Mouse (Mus musculus) frontal cortex, adult 2 months (tissue): ENCODE measurements around the gene Gm29094. TPM values are rescaled to one million over a fixed set of nuclear protein-coding genes. Genes with fewer than 3 reads are reported as not detected.
A peak's percentile ranks its signal among the peaks of the same experiment; 100 is the strongest.
"Not testable (repeated sequence)": the region's sequence is repeated elsewhere in the genome, so short reads cannot be mapped to it uniquely, and the experiment has no call there.

Experiments used
- DNase-seq, 2 experiments: peaks; one replicate each; pipeline ENCODE4 v3.0.0; 2022; ENCODE audit warnings: low spot score in 1 of 2; ENCODE audit errors: extremely low spot score in 1 of 2
- polyA plus RNA-seq: library from polyadenylated mRNA; depleted of rRNA; stranded (reverse); fragments of >200 nt; gene quantifications from 2 replicates; pipeline ENCODE4 v1.2.3, GENCODE M21; 2012; rRNA removed

Gm29094 gene
- not detected in 2 replicates for polyA plus RNA-seq

DNA sequence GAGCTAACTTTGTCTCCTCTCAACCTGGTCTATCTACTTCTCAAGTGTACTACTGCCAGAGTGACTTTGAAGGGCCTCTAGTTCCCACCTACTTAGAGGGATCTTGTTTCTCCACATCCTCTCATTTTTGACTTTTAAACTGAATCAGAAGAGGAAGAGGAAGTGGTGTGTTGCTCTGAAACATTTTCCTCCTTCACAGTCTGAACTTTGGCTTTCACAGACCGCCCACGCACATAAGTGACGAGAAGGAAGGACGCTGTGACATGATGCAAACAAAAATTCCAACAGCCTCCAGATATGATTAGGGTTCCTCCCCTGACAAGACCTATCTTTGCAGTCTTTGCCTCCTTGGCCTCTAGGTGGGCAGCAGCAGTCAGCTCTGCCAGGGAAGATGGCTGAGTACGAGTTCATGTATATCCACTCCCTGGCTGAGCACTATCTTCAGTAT is at the start of gene Gm29094, which contains the start of gene Bcl2a1b:
TSS of gene Gm29094 (plus strand) at position 411 of the 448 bp plus-strand sequence.
TSS of gene Bcl2a1b (plus strand) at position 241 of the 448 bp plus-strand sequence.
- DNase-seq, result not testable (repeated sequence)

DNA sequence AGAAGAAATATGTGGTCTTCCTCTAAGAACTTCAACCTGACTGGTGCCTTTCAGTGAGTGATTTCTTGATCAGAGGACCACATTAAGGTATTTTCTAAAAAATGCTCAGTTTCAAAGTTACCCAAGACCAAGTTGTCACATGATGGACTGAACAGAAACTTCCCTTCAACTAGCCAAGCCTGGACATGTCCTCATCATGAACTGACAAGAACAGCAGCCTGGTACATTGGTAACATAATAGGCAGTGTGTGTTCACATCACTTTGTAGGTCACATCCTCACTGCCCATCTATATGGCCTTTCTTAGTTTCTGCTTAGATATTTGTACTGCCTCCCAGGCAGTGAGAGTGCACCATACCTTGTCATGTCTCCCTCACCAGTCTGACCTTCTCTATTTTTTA is 26.6 kb upstream of the Gm29094 start:
- not testable (repeated sequence) for DNase-seq

DNA sequence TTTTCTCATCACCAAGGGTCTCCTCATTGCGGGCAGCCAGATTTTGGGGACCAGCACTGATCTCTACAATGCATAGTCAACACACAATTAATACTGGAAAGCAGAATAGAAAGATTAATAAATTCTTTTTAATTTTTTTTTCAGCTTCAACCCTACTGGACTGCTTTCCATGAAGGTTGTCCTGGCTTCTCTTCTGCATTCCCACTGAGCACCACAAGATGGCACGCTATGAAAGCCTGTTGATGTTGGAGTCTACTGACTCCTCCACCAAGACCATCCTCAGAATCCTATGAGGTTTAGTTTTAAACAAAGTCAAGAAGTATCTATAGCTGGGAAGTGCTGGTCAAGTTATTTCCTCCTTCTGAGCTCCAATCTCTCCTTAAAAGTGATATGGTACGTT is 20.3 kb upstream of the Gm29094 start:
- peak; percentile 50 to 87 for DNase-seq

DNA sequence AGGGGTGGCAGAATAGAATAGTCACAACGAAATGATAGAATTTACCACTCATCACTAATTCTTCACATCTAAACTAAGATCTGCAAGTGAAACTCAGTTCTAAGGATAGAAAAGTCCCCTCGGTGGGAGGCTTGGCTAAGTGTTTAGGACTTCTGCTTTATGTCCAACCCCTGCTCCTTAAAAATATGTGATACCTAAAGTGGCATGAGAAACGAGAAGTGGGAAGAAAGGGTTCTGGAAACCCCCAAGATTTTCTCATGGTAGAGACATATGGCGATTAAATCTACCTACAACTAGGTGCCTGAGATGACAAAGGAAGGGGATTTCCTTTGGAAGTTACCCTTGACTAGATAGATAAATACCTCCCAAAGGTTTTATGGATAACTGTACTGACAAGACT is 19.7 kb upstream of the Gm29094 start:
- not testable (repeated sequence) for DNase-seq

DNA sequence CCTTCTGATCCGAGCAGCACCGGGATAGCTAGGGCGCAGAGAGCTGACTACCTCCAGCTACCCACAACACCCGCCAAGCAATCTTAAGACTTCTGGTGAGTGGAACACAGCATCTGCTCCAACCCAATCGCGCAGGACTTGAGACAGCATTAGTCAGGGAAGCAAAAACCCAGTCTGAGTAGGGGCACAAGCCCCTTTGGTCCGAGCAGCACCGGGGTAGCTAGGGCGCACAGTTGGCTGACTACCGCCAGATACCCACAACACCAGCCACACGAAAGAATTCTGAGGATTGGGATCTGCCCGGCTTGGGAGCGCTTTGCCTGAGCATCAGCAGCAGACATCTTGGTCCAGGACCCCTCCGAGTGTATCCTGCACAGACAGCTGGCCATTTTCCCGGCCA is 12.2 kb upstream of the Gm29094 start:
- not testable (repeated sequence) for DNase-seq

DNA sequence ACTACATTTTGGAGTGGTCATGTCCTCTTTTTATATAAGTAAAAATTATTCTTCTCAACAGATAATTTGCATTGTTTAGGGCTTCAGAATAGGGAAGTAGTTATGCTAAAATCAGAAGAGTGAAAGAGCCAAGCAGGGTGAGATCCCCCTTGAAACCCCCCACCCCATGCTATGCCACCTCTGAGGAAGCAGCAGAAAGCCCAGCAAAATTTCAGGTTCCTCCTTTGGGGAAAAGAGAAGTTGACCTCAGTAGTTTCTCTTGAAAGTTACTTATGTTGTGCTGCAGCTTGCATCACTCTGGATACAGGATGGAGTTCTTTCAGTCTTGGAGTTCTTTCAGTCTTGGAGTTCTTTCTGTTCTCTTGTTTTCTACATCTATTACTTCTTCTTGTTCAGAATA is 3.7 kb upstream of the Gm29094 start:
- DNase-seq, result not testable (repeated sequence)

DNA sequence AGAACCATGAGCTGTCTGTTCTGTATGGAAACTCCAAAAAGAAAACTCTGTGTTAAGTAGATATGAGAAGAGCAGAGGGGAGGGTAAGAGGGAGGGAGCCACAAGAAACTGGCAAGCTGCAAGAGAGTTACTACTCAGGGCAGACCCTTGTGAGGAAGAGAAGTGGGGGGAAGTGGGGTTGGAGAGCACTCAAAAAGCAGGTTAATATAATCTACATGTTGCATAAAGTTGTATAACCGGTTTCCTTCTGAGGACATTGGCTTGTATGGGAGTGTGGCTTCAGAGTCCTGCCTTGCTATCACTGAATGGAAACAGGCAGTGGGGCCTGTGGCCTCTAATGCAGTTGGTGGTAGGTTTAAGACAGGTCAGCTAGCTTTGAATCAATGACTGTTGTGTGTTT is 1.7 kb upstream of the Gm29094 start:
- not testable (repeated sequence) for DNase-seq

DNA sequence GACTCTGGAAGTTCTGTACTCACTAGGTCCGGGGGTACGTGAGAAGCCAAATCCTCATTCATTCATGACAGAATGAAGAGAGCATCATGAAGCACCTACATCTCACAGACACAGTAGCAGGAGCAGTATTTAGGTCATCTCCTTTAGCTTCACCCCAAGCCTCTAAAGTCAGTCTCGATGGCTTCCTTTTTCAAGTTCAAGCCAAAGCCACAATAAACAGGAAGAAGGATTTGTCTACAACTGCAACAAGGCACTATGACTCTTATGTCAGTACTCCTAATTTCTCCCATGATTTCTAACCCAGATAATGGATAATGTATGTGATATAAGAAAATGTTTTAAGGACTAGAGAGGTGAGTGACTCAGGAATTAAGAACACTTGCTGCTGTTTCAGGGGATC is 830 bp upstream of the Gm29094 start:
- DNase-seq, result not testable (repeated sequence)

DNA sequence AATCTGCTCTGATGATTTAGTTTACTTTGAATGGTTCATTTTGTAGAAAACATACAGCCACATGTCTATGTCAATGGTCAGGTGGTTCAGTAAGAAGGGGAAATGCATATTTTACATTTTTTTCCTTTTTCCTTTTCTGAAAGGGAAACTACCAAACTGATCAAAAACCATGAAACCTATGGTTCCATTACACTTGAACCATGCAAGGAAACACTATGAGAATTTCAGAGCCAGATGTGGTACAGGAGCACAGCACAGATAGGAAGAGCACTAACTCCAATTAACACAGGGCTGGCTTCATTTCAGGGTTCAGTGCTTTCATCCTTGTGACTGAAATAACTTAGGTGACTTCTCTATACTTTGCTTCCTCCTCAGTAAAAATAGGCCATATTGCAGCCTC is 3.1 kb downstream of the Gm29094 start:
- not testable (repeated sequence) for DNase-seq

DNA sequence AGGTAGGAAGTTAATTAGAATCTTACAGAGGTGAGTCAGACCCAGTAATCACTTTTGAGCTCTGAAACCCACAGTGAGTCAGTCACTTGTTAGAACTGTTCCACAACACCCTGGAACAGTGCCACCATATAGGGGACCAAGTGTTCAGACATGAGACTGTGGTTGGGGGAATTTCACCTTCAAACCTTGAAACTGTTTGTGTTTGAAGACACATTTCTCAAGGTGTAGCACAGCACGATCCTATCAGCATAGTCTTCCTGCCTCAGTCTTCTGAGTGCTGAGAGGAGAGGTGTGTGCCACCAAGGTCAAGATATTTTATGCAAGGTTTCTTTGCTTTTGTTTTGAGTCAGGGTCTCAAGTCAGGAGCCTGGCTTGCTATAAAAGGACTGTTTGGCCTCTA is 9.8 kb downstream of the Gm29094 start:
- DNase-seq, result not testable (repeated sequence)

DNA sequence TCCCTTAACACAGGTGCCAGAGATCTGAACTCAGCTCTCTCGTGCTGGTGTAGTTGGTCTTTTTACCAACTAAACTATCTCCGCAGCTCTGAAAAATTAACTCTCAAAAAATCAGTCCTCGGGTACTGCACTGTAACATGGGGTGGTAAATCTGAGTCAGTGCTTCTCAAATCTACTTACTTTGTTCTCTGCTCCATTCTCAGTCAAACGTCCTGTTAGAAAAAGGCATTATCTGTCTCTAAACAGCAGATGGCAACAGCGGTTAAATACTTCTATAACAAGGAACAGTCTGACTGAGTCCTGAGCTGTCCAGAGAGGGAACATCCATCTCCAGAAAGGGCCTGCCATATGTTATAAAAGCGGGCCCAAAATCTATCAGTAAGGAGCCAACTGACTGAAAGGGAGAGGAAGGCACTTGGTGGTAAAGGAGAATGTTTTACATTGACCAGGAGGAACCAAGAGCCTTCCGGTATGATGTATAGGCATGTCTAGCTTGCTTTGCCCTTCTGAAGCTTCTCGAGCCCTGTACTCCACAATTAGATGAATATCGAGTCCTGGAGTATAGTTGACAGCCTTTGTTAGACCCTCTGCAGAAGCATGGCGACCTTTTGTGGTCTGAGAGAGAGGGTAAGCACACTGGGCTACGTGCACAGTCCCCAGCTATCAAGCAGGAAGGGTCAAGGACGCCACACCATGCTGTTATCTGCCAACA is 11.3 kb downstream of the Gm29094 start, which contains the start of gene Mthfs:
TSS of gene Mthfs (plus strand) at position 324 of the 712 bp plus-strand sequence.
- DNase-seq, result peak in 1 of 2 experiments; percentile 45

DNA sequence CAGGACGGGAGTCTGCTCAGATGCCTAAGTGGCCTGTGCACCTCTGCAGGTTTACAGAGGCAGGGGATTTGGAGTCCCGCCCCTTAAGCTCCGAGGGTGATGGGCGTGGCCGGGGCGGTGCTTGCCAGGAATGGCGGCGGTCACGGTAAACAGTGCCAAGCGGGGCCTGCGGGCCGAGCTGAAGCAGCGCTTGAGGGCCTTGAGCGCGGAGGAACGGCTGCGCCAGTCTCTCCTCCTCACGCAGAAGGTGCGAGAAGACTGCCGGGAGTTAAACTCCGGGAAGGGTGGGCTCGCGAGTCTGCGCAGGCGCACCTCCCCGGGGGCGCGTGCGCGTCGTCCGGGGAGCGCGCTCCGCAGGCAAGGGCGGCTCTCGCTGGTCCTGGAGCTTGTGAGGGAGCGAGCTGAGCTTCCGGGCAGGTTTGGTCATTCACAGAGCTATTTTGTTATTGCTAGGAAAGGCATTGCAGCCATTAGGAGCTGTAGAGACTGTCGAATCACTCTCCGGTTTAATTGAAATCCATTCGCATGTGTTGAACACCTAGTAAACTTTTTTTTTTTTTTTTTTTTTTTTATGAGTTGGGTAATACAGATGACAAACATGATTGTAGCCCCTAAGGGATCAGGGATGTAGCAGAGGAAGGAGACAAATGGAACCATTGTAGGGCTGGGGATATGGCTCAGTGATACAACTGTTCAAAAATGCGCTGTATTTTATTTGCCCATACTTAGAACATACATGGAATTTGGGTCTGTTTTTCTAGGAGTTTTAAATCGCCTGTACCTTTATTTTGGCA is 12.1 kb downstream of the Gm29094 start:
- peak; percentile 97 for DNase-seq

DNA sequence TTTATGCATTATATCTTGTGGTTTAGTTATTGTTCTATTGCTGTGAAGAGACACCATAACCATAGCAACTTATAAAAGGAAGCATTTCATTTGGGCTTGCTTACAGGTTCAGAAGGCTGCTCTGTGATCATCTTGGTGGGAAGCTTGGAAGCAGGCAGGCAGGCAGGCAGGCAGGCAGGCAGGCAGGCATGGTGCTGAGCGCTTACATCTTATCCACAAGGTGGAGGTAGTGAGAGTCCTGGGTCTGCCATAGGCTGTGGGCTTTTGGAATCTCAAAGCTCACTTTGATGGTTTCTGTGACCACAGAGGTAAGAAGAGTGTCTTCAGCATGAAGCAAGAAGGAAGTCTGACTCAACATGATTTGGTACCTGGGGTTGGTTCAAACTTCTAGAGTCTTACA is 13.2 kb downstream of the Gm29094 start:
- DNase-seq, result peak in 1 of 2 experiments; percentile 43

DNA sequence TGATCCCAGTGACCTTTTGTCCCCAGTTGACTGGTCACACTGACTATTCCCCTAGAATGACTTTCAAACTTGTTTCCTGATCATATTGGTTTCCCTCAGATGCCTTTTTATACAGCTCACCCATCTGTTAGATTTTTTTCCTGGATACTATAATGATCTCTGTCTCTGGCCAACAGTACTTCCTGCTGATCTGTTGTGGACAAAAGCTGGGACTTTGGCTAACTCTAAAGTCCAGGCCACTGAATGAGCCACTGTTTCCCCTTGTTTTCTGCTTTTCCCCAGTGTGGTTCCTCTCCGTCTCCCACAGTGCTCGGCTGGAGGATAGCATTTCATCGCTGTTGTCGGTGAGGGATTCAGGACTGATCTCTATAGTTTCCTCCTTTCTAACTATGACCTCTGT is 19.0 kb downstream of the Gm29094 start:
- not testable (repeated sequence) for DNase-seq

DNA sequence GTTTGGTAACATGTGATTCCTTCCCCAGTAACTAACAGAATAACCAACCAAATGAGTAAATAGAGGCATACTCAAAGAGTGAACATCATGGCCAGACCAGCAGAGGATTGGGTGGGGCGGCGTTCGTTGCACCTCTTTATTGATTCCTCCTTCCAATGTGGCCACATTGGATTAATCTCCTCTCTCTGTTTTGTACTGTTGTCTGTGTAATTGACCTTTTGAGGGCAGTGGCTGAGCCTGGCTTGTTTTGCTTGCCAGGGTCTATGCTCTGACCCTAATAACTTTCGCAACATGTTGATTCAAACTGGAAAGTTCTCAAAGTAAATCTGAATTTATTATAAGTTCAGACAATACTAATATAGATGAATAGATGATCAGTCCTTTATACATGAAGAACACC is 20.5 kb downstream of the Gm29094 start:
- DNase-seq, result not testable (repeated sequence)

DNA sequence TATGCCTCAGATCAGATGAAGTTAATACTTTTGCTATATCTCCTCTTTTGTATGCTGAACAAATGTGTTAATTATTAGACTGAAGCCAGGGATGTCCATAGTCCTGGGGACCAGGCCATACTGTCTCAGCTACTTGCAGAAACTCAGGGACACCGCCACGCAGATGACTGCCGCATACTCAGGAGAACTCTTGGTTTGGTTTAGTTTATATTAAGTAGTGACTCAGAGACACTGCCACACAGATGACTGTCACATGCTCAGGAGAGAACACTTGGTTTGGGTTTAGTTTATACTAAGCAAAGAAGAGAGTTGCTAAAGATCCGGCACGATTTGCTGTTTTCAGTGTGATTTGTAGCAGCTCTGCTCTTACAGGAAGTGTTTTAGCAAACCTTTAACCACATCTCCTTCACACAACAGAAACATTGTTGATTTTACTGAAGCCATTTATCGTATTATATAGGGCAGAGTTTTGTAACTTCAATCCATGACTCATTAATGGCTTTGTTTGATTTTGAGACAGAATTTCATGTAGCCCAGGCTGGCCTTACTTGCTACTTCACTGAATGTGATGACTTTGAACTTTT is 21.6 kb downstream of the Gm29094 start:
- DNase-seq, result not testable (repeated sequence)

DNA sequence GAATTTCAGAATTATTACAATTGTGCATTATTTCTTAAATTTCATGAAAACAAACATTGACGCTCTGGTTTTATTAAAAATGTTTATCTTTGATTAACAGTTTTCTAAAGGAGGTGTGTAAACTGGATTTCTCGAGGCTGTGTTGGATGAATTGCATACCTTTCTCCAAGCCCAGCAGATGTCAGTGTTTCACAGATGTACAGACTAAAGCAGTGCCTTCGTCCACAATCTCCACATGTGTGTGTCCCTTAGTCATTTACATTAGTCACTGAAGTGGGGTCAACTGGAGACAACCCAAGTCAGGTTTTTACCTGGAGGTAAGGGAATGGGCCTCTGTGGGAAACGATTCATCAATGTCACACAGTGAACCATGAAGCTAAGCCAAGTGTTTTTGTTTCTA is 26.9 kb downstream of the Gm29094 start:
- DNase-seq, result peak in 1 of 2 experiments; percentile 70

DNA sequence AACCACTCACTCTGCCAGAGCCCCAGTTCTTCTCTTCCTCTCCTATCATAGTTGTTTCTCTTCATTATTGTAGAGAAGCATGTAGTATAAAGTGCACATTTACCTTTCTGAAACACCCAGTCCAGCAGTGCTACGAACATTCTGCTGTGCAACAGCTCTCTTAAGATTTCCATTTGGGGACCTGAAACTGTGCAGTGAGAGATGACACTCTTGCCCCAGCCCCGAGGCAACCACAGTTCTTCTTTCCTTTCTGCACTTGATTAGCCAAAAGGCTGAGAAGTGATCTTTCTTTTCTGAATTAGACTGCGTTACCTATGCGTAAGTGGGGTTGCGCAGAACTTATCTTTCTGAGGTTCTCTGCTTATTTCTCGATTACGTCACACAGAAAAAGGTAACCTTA is 28.9 kb downstream of the Gm29094 start:
- no peak for DNase-seq

DNA sequence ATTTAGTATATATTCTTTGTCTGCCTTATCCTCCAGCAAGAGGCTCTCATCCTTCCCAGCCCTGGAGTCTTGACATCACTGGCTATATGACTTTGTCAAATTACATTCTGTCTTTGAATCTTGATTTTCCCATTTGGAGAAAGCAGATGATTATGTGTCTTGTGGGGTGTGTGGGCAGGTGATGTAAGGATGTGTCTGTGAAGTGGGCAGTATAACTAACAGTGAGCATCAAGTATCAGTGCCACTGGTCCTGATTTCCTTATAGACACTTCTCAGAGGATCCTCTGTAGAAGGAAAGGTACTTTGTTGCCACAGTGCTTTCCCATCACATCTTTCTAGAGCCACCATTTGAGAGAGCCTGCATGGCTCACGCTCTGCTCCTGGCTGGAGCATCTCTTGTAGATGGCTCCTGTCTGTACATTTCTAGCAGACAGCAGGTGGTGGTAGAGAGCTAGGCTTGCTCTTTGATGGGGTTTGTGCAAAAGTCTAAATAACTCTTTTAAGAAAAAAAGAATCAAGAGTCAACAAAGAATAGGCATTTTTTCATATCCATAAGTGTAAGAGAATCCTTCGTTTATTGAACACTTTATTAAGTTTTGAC is 31.8 kb downstream of the Gm29094 start:
- peak; percentile 41 to 80 for DNase-seq

DNA sequence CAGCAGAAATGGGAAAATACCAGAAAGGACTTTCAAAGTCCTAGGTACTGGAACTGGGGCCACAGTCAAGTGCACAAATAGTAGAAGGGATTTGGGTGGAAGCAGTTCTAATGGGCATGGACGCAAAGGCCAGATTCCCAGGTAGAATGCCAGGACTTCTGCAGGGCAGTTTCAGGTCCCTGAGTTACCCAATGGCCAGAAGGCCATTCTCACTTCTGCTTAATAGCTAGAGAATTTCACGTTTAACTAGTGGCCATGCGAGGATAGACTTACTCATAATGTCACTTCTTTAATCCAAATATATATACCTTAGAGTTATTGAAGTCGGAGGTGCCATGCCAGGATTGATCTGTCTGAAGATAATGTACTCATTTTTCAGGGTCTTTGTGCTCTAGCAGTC is 38.0 kb downstream of the Gm29094 start:
- DNase-seq, result not testable (repeated sequence)
